Mouse (Mus musculus): Measurements from ENCODE around the gene Nlgn1. TPM values are rescaled to one million over a fixed set of nuclear protein-coding genes. Genes with fewer than 3 reads are reported as not detected.

The Nlgn1 gene
- polyA plus RNA-seq, 1 experiment from 2014 or later, result 1.9 TPM

DNA sequence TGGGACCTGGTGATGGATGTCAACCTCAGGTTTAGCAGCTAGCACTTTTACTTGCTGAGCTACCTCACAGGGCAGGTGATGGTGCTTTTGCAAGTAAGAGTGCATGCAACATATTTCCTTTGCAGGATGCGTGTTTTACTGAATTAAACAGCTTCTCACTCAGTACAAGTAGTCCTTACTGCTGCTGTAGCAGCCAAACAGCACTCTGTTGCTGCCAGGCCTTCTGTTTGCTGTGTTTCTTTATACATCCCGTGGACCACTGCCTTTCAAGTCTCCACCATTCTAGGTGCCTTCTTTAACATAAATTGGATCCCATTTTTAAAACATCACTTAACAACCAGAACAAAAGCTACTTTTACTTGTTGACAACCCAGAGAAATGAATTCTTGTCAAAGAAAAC is 502.0 kb downstream of the Nlgn1 start:
- 81% methylated on average over 2 of the region's 2 CpGs for WGBS
- Histone ChIP-seq H3K9ac (replicated peaks; ENCODE audit: low read length) (no peak overlapping the region), H3K27me3 (ENCODE audit: control insufficient read depth, insufficient read depth, low read length) (no peaks in the 10 kb centered on the region), H3K27ac (replicated peaks; ENCODE audit: low read depth, low read length) (no peak overlapping the region), H3K9me3 (replicated peaks; ENCODE audit: control insufficient read depth, low read length) (no peaks in the 10 kb centered on the region), H3K4me1 (ENCODE audit: control insufficient read depth, insufficient read depth, low read length) (no peaks in the 10 kb centered on the region), H3K36me3 (replicated peaks; ENCODE audit: control insufficient read depth, insufficient read depth, low read depth, low read length) (no peaks in the 10 kb centered on the region), H3K4me2 (ENCODE audit: low read depth, low read length) (no peak overlapping the region), H3K4me3 (ENCODE audit: low read depth, low read length) (no peak overlapping the region)
- DNase-seq (ENCODE audit: low spot score) (no peak), ATAC-seq (replicated peaks; ENCODE audit: insufficient number of reproducible peaks, low FRiP score, low TSS enrichment, low read depth) (no peak)

DNA sequence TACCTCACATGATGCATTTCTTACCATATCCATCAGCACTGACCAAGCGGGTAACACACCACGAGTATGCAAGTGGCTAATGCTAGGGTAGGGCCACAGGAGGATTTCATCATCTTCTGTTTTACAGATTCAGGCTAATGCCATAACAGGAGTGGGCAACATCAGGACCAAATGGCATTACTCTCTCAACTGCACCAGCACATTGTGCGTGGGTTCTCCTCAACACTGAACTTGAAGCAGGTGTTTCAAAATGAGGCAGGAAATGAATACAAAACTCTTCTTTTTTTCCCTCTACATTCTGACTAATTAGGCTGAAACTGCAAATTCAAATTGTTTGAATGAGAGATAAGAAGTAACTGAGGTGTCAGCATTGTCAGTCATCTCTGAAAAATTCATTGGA is 518.9 kb downstream of the Nlgn1 start:
- DNase-seq (ENCODE audit: low spot score) (no peak), ATAC-seq (replicated peaks; ENCODE audit: insufficient number of reproducible peaks, low FRiP score, low TSS enrichment, low read depth) (no peak)
- Histone ChIP-seq H3K4me2 (ENCODE audit: low read depth, low read length) (no peak overlapping the region), H3K4me1 (ENCODE audit: control insufficient read depth, insufficient read depth, low read length) (no peaks in the 10 kb centered on the region), H3K36me3 (replicated peaks; ENCODE audit: control insufficient read depth, insufficient read depth, low read depth, low read length) (no peaks in the 10 kb centered on the region), H3K27ac (replicated peaks; ENCODE audit: low read depth, low read length) (no peak overlapping the region), H3K27me3 (ENCODE audit: control insufficient read depth, insufficient read depth, low read length) (no peaks in the 10 kb centered on the region), H3K9me3 (replicated peaks; ENCODE audit: control insufficient read depth, low read length) (no peaks in the 10 kb centered on the region), H3K9ac (replicated peaks; ENCODE audit: low read length) (no peak overlapping the region), H3K4me3 (ENCODE audit: low read depth, low read length) (no peak overlapping the region)
- WGBS, result 90% methylated on average over 3 of the region's 3 CpGs

GRCm38 (mm10) chr3:25807559-25807958 is 524.7 kb downstream of the Nlgn1 start:
- Histone ChIP-seq H3K4me1 (ENCODE audit: control insufficient read depth, insufficient read depth, low read length) (no peaks in the 10 kb centered on the region), H3K9ac (replicated peaks; ENCODE audit: low read length) (no peak overlapping the region), H3K9me3 (replicated peaks; ENCODE audit: control insufficient read depth, low read length) (no peaks in the 10 kb centered on the region), H3K36me3 (replicated peaks; ENCODE audit: control insufficient read depth, insufficient read depth, low read depth, low read length) (no peaks in the 10 kb centered on the region), H3K4me3 (ENCODE audit: low read depth, low read length) (no peak overlapping the region), H3K27me3 (ENCODE audit: control insufficient read depth, insufficient read depth, low read length) (no peaks in the 10 kb centered on the region), H3K4me2 (ENCODE audit: low read depth, low read length) (no peak overlapping the region), H3K27ac (replicated peaks; ENCODE audit: low read depth, low read length) (no peak overlapping the region)
- WGBS, result 42% methylated on average over 3 of the region's 3 CpGs
- ATAC-seq (replicated peaks; ENCODE audit: insufficient number of reproducible peaks, low FRiP score, low TSS enrichment, low read depth) (peak; percentile 91), DNase-seq (ENCODE audit: low spot score) (peak; percentile 73)

DNA sequence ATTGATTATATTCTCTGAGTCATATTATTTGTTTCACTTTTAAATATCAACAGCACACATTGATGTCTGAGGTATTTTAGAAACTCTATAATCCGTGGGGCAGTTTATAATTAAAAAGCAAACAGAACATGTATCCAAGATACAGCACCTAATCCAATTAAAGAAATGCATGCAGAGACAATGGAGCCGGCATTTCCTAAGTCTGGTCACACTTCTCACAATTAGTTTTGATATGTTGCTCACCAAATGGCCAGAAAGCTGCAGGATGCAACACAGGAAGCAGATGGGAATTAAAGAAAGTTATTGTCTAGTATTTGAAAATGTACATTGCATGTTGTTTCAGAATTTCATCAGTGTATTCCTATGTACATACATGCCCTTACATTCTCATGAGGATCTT is 550.6 kb downstream of the Nlgn1 start:
- DNase-seq (ENCODE audit: low spot score), result no peak
- no peak overlapping the region for H3K9ac ChIP-seq (replicated peaks; ENCODE audit: low read length)
- H3K27ac ChIP-seq (replicated peaks; ENCODE audit: low read depth, low read length), result no peak overlapping the region
- no peak for ATAC-seq (replicated peaks; ENCODE audit: insufficient number of reproducible peaks, low FRiP score, low TSS enrichment, low read depth)
- H3K4me1 ChIP-seq (ENCODE audit: control insufficient read depth, insufficient read depth, low read length), result no peaks in the 10 kb centered on the region
- H3K4me2 ChIP-seq (ENCODE audit: low read depth, low read length), result no peak overlapping the region
- 76% methylated on average over 2 of the region's 2 CpGs for WGBS
- no peaks in the 10 kb centered on the region for H3K36me3 ChIP-seq (replicated peaks; ENCODE audit: control insufficient read depth, insufficient read depth, low read depth, low read length)
- no peaks in the 10 kb centered on the region for H3K27me3 ChIP-seq (ENCODE audit: control insufficient read depth, insufficient read depth, low read length)
- H3K4me3 ChIP-seq (ENCODE audit: low read depth, low read length), result no peak overlapping the region
- H3K9me3 ChIP-seq (replicated peaks; ENCODE audit: control insufficient read depth, low read length), result no peaks in the 10 kb centered on the region

DNA sequence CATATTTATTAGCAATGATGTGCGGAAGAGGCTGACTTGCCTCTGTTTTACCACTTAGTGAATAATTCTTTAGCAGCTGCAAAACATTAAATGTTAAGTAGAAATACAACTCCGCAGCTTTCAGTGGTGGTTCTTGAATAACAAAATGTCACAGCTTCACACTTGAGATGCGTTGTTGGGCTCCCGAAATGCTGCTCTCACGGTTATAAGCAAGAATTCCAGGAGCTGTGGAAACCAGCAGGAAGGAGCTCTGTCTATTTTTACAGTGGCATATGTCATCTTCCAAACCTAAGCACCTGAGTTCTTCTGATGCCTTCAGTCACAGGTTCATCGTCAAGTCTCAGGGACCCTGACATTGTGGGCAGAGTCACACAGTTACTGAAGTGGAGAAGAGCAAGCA is 556.8 kb downstream of the Nlgn1 start:
- no peak for ATAC-seq (replicated peaks; ENCODE audit: insufficient number of reproducible peaks, low FRiP score, low TSS enrichment, low read depth)
- H3K9me3 ChIP-seq (replicated peaks; ENCODE audit: control insufficient read depth, low read length), result no peaks in the 10 kb centered on the region
- H3K36me3 ChIP-seq (replicated peaks; ENCODE audit: control insufficient read depth, insufficient read depth, low read depth, low read length), result no peaks in the 10 kb centered on the region
- H3K4me1 ChIP-seq (ENCODE audit: control insufficient read depth, insufficient read depth, low read length), result no peaks in the 10 kb centered on the region
- no peak overlapping the region for H3K4me3 ChIP-seq (ENCODE audit: low read depth, low read length)
- DNase-seq (ENCODE audit: low spot score), result no peak
- H3K9ac ChIP-seq (replicated peaks; ENCODE audit: low read length), result no peak overlapping the region
- no peaks in the 10 kb centered on the region for H3K27me3 ChIP-seq (ENCODE audit: control insufficient read depth, insufficient read depth, low read length)
- no peak overlapping the region for H3K27ac ChIP-seq (replicated peaks; ENCODE audit: low read depth, low read length)
- 72% methylated on average over 6 of the region's 6 CpGs for WGBS
- H3K4me2 ChIP-seq (ENCODE audit: low read depth, low read length), result no peak overlapping the region

DNA sequence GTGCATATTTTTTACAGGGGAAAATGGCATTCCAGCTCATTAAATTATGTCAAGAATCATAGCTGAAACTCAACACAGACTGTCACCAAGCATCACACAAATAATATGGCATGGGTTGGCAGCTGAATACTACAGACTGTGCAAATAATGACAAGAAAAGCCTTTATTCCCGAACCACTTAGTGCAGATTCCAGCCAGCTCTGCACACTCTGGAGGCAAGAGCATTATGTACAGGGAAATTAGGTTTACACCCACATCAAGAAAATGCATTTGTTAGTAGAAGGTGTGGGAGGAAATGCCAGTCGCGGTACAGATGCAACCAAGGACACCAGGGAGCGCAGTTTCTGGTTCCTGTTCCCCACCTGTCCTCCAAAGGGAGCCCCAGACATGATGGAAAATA is 558.4 kb downstream of the Nlgn1 start:
- H3K4me1 ChIP-seq (ENCODE audit: control insufficient read depth, insufficient read depth, low read length), result no peaks in the 10 kb centered on the region
- H3K9ac ChIP-seq (replicated peaks; ENCODE audit: low read length), result no peak overlapping the region
- H3K4me2 ChIP-seq (ENCODE audit: low read depth, low read length), result no peak overlapping the region
- H3K27ac ChIP-seq (replicated peaks; ENCODE audit: low read depth, low read length), result no peak overlapping the region
- no peaks in the 10 kb centered on the region for H3K9me3 ChIP-seq (replicated peaks; ENCODE audit: control insufficient read depth, low read length)
- H3K36me3 ChIP-seq (replicated peaks; ENCODE audit: control insufficient read depth, insufficient read depth, low read depth, low read length), result no peaks in the 10 kb centered on the region
- WGBS, result 65% methylated on average over 4 of the region's 4 CpGs
- no peak overlapping the region for H3K4me3 ChIP-seq (ENCODE audit: low read depth, low read length)
- H3K27me3 ChIP-seq (ENCODE audit: control insufficient read depth, insufficient read depth, low read length), result no peaks in the 10 kb centered on the region
- ATAC-seq (replicated peaks; ENCODE audit: insufficient number of reproducible peaks, low FRiP score, low TSS enrichment, low read depth) (no peak), DNase-seq (ENCODE audit: low spot score) (no peak)

DNA sequence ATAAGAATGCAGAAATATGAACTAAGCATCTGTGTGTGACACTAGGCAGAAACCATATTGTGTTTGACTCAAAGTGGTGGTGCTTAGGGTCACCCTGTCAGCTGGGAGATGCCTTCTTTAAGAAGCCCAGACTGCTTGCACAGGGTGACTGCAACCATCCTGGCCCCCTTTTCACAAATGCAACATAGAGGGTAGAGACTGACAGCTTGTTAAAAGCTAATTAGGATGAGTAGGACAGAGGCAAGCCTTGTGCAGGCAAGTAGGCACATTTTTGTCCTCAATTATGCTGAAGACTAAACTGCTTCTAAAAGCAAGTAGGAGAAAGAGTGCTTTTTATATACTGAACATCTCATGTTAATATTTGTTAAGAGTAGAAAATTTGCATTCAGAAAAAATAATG is 558.8 kb downstream of the Nlgn1 start:
- no peak for ATAC-seq (replicated peaks; ENCODE audit: insufficient number of reproducible peaks, low FRiP score, low TSS enrichment, low read depth)
- no peak overlapping the region for H3K27ac ChIP-seq (replicated peaks; ENCODE audit: low read depth, low read length)

GRCm38 (mm10) chr3:25763689-25764088 is 568.6 kb downstream of the Nlgn1 start:
- no peaks in the 10 kb centered on the region for H3K4me1 ChIP-seq (ENCODE audit: control insufficient read depth, insufficient read depth, low read length)
- WGBS, result 88% methylated on average over 4 of the region's 4 CpGs
- no peaks in the 10 kb centered on the region for H3K36me3 ChIP-seq (replicated peaks; ENCODE audit: control insufficient read depth, insufficient read depth, low read depth, low read length)
- H3K27me3 ChIP-seq (ENCODE audit: control insufficient read depth, insufficient read depth, low read length), result no peaks in the 10 kb centered on the region
- H3K4me3 ChIP-seq (ENCODE audit: low read depth, low read length), result no peak overlapping the region
- H3K9ac ChIP-seq (replicated peaks; ENCODE audit: low read length), result no peak overlapping the region
- DNase-seq (ENCODE audit: low spot score), result no peak
- H3K9me3 ChIP-seq (replicated peaks; ENCODE audit: control insufficient read depth, low read length), result no peaks in the 10 kb centered on the region
- no peak for ATAC-seq (replicated peaks; ENCODE audit: insufficient number of reproducible peaks, low FRiP score, low TSS enrichment, low read depth)
- H3K27ac ChIP-seq (replicated peaks; ENCODE audit: low read depth, low read length), result no peak overlapping the region
- no peak overlapping the region for H3K4me2 ChIP-seq (ENCODE audit: low read depth, low read length)

More for the DNA sequence above, 558.8 kb downstream of the Nlgn1 start:
- Histone ChIP-seq H3K36me3 (replicated peaks; ENCODE audit: control insufficient read depth, insufficient read depth, low read depth, low read length) (no peaks in the 10 kb centered on the region), H3K4me1 (ENCODE audit: control insufficient read depth, insufficient read depth, low read length) (no peaks in the 10 kb centered on the region), H3K9ac (replicated peaks; ENCODE audit: low read length) (no peak overlapping the region), H3K27me3 (ENCODE audit: control insufficient read depth, insufficient read depth, low read length) (no peaks in the 10 kb centered on the region), H3K9me3 (replicated peaks; ENCODE audit: control insufficient read depth, low read length) (no peaks in the 10 kb centered on the region), H3K4me2 (ENCODE audit: low read depth, low read length) (no peak overlapping the region), H3K4me3 (ENCODE audit: low read depth, low read length) (no peak overlapping the region)
- no peak for DNase-seq (ENCODE audit: low spot score)

DNA sequence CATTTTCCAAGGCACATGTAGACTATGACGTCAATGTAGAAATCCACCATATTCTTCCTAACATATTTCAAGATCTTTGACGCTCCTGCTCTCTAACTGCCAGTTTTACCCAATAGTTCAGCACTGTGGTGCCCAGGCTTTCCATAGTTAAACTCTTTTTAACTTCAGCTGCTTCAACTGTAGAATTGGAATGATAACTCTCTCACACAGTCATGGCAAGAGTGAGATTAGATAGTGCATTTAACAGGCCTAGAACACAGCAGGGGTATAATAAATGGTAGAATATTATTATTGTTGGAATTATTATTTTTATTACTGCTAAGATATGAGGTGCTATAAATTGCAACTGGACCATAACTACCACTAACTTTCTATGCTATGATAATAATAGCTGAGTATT is 574.4 kb downstream of the Nlgn1 start:
- Histone ChIP-seq H3K9ac (replicated peaks; ENCODE audit: low read length) (no peak overlapping the region), H3K4me2 (ENCODE audit: low read depth, low read length) (no peak overlapping the region), H3K9me3 (replicated peaks; ENCODE audit: control insufficient read depth, low read length) (no peaks in the 10 kb centered on the region), H3K4me1 (ENCODE audit: control insufficient read depth, insufficient read depth, low read length) (no peaks in the 10 kb centered on the region), H3K36me3 (replicated peaks; ENCODE audit: control insufficient read depth, insufficient read depth, low read depth, low read length) (no peaks in the 10 kb centered on the region), H3K27me3 (ENCODE audit: control insufficient read depth, insufficient read depth, low read length) (no peaks in the 10 kb centered on the region), H3K27ac (replicated peaks; ENCODE audit: low read depth, low read length) (no peak overlapping the region), H3K4me3 (ENCODE audit: low read depth, low read length) (no peak overlapping the region)
- no peak for ATAC-seq (replicated peaks; ENCODE audit: insufficient number of reproducible peaks, low FRiP score, low TSS enrichment, low read depth)
- WGBS, result 91% methylated on average over 2 of the region's 2 CpGs
- DNase-seq (ENCODE audit: low spot score), result no peak

Data from embryonic facial prominence, embryonic 11.5 days (tissue).